Mouse (Mus musculus) embryonic stem cell, embryonic (primary cell): ENCODE data around the gene Acox3.
"Not testable (repeated sequence)": the region's sequence is repeated elsewhere in the genome, so short reads cannot be mapped to it uniquely, and the experiment has no call there.

ENCODE experiments used
- CTCF ChIA-PET, 4 experiments: fragments of 300-600 bp in 2 of 4; fragments of 350-600 bp in 2 of 4; sonication (Branson Sonifier 250); formaldehyde crosslinking; loops; one replicate each; lab custom pipeline; 2022; ENCODE audit warnings: inconsistent platforms in 2 of 4; lab: Charles Lee
- POLR2A ChIA-PET, 4 experiments: fragments of 300-600 bp in 2 of 4; fragments of 350-600 bp in 2 of 4; sonication (Branson Sonifier 250); formaldehyde crosslinking; loops; one replicate each; lab custom pipeline; 2022; ENCODE audit warnings: antibody characterized with exemption in 4 of 4, inconsistent platforms in 1 of 4; lab: Charles Lee

The Acox3 gene

GRCm38 (mm10) chr5:35563449-35563848 is 19.4 kb upstream of the Acox3 start:
- CTCF ChIA-PET: interaction anchor here (0.5 to 2.1 kb wide), 31 partner anchors 8 to 624 kb away, joined by 3 to 18 read pairs (median 4); partner anchors contain the start of genes Trmt44 (in 3 of the 4) and Acox3 (in 1 of the 4)
- POLR2A ChIA-PET: interaction anchor here (0.8 to 18.6 kb wide), 13 partner anchors 8 to 38 kb away, joined by 3 to 301 read pairs (median 4); partner anchors contain the start of genes Trmt44 (in 4 of the 4), Cpz (in 2 of the 4) and Acox3 (in 1 of the 4)

- CTCF ChIA-PET: interaction anchor here in 2 of 4 experiments (1.2 to 2.1 kb wide), 3 partner anchors 7 to 18 kb away, joined by 5 to 14 read pairs (median 5); partner anchors contain the start of gene Acox3 (in 1 of the 2)
- POLR2A ChIA-PET: interaction anchor here in 3 of 4 experiments (2.7 to 18.6 kb wide), 5 partner anchors 5 to 11 kb away, joined by 10 to 301 read pairs (median 28); partner anchors contain the start of gene Trmt44 (in 3 of the 3)
These were observed 17.6 kb upstream of the Acox3 start for GRCm38 (mm10) chr5:35565217-35565616.

GRCm38 (mm10) chr5:35566632-35567031 is 16.2 kb upstream of the Acox3 start:
- ChIA-PET POLR2A (interaction anchor here in 2 of 4 experiments (0.6 to 18.6 kb wide), 4 partner anchors 6 to 615 kb away, joined by 5 to 301 read pairs (median 156); partner anchors contain the start of gene Trmt44 (in 2 of the 2)), CTCF (interaction anchor here in 3 of 4 experiments (1.1 to 1.9 kb wide), 3 partner anchors 9 kb away, joined by 3 to 7 read pairs (median 5); no protein-coding TSS in a partner anchor)

- POLR2A ChIA-PET: interaction anchor here in 3 of 4 experiments (0.8 to 15.0 kb wide), 12 partner anchors 8 to 176 kb away, joined by 3 to 301 read pairs (median 6); partner anchors contain the start of gene Acox3 (in 3 of the 3)
These were observed 11.3 kb upstream of the Acox3 start for GRCm38 (mm10) chr5:35571546-35571945.

DNA sequence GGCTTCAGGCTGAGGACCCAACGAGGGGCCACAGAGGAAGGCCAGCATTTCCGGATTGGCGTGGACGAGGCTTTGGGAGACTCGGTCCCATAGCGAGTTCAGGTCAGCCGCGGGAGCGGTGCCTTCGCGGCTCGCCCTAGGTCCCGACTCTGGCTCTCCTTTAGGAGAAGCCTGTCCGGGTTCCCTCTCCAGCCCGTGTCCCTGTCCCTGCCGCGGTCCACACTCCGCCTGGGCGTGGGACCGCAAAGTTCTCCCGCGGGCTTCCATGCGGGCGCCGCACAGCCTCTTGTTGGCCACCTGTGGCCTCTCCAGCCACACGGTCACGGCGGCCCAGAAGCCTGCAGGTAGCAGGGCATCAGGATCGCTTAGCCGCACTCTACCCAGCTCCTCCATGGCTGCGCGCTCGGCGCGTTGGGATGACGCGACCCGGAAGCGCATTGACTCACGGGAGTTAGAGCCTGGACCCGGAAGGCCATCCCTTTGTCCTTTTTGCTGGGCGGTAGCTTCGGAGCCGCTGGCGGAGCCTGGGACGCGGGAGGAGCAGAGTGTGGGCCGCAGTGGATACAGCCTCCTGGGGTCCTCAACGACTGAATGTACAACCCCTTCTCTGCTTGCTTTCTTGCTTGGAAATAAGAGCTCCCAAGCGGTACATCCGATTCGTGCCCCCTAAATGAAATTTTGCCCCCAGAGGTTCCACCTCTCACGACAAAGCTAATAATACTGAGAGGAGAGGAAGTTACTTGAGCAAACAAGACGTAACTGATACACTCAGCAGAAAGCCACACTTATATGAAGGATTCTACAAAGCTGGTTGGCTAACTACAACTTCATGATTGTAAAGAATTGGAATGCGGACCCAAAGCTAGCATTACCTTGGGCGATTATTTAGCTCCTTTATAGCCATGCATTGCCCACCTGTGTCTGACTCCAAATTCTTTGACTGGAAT is 7.9 kb upstream of the Acox3 start, which contains the start of gene Trmt44:
Gene Trmt44 (minus strand): TSS at position 418 of the 947 bp plus-strand sequence.
- POLR2A ChIA-PET: interaction anchor here (0.5 to 15.0 kb wide), 100 partner anchors 8 to 1923 kb away, joined by 3 to 301 read pairs (median 4); partner anchors contain the start of genes Acox3 (in 3 of the 4), Cpz (in 2 of the 4), Sh3tc1 (in 2 of the 4) and Ablim2 (in 1 of the 4)
- CTCF ChIA-PET: interaction anchor here (0.6 to 3.6 kb wide), 14 partner anchors 11 to 859 kb away, joined by 3 to 18 read pairs (median 4); no protein-coding TSS in a partner anchor

More at GRCm38 (mm10) chr5:35571546-35571945, 11.3 kb upstream of the Acox3 start:
- CTCF ChIA-PET: interaction anchor here in 1 of 4 experiments (1.6 kb wide), 1 partner anchor 14 kb away, joined by 7 read pairs; no protein-coding TSS in a partner anchor

DNA sequence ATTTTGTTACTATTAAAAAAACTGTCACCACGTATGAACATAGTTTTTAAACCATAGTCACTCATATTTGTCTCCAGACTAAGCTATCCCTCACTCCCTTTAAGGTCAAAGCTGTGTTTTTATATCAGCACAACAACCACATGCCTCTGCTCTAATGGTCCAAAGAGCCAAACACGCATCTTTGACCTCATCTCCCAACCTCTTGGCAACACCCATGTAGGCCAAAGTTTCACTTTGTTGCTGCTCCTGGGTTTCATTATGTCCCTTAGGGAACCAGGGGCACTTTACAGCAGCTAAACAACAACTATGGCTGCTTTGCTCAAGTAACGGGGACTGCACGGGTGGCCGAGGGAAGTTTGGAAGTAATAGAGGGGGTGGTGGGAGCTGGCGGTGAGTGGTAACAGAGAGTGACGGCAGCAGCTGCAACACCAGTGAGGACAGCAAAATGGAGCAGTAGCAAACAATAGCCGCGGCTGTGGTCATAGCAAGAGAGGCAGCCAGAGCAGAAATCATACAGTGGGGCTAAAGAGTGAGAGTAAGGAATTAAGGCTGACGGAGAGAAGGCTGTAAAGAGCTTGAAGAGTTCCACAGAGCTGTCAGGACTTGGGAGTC is 6.3 kb upstream of the Acox3 start:
- CTCF ChIA-PET: interaction anchor here (0.6 to 3.6 kb wide), 12 partner anchors 13 to 256 kb away, joined by 3 to 18 read pairs (median 5); no protein-coding TSS in a partner anchor
- POLR2A ChIA-PET: interaction anchor here in 3 of 4 experiments (0.5 to 15.0 kb wide), 46 partner anchors 10 to 814 kb away, joined by 3 to 301 read pairs (median 4); partner anchors contain the start of genes Ablim2 (in 3 of the 3), Afap1 (in 1 of the 3), Cpz (in 1 of the 3) and Htra3 (in 1 of the 3)

GRCm38 (mm10) chr5:35578411-35578810 is 4.4 kb upstream of the Acox3 start:
- POLR2A ChIA-PET: interaction anchor here in 2 of 4 experiments (1.9 to 15.0 kb wide), 7 partner anchors 7 to 193 kb away, joined by 5 to 301 read pairs (median 51); partner anchors contain the start of gene Ablim2 (in 1 of the 2)
- CTCF ChIA-PET: interaction anchor here in 2 of 4 experiments (0.8 to 1.7 kb wide), 2 partner anchors 14 to 17 kb away, joined by 3 to 6 read pairs; no protein-coding TSS in a partner anchor

- CTCF ChIA-PET: interaction anchor here in 3 of 4 experiments (0.6 to 1.7 kb wide), 3 partner anchors 13 to 153 kb away, joined by 3 to 5 read pairs (median 3); no protein-coding TSS in a partner anchor
- POLR2A ChIA-PET: interaction anchor here in 2 of 4 experiments (1.1 to 15.0 kb wide), 4 partner anchors 8 to 20 kb away, joined by 4 to 301 read pairs (median 8); no protein-coding TSS in a partner anchor
These were observed 3.5 kb upstream of the Acox3 start for GRCm38 (mm10) chr5:35579247-35579893.

GRCm38 (mm10) chr5:35580156-35580922 is 2.5 kb upstream of the Acox3 start:
- ChIA-PET CTCF (interaction anchor here in 3 of 4 experiments (0.6 to 1.7 kb wide), 5 partner anchors 12 to 879 kb away, joined by 3 to 5 read pairs (median 4); no protein-coding TSS in a partner anchor), POLR2A (interaction anchor here in 3 of 4 experiments (0.6 to 15.0 kb wide), 5 partner anchors 9 to 321 kb away, joined by 3 to 301 read pairs (median 7); no protein-coding TSS in a partner anchor)

DNA sequence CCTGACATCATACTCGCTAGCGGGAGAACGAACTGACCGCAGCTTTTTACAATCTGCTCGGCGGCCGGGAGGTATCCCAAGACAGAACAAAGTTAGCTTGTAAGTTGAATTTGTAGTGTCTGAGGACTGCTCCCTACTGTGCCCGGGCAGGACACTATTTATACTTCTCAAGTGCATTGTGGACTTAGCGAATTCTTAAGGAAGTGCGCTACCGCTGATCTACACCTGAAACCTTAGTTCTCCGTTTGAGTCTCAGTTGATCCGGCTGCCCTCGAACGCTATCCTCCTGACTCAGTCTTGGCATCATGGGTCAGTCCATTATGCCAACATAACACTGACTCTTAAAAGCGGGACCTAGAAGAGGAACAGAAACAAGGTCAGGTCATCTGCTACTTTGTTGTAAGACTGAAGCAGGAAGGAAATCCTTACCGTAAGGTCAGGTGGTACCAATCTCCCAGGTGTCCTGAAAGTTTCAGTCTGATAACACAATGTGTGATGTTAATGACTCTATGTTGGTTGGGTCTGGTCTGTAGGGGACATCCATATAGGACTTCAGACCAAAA is 462 bp downstream of the Acox3 start:
- ChIA-PET CTCF (interaction anchor here in 3 of 4 experiments (0.8 to 2.1 kb wide), 16 partner anchors 9 to 275 kb away, joined by 3 to 19 read pairs (median 4); no protein-coding TSS in a partner anchor), POLR2A (interaction anchor here in 3 of 4 experiments (0.5 to 3.1 kb wide), 30 partner anchors 9 to 881 kb away, joined by 3 to 66 read pairs (median 4); partner anchors contain the start of genes Trmt44 (in 3 of the 3), Ablim2 (in 1 of the 3) and Grpel1 (in 1 of the 3))

DNA sequence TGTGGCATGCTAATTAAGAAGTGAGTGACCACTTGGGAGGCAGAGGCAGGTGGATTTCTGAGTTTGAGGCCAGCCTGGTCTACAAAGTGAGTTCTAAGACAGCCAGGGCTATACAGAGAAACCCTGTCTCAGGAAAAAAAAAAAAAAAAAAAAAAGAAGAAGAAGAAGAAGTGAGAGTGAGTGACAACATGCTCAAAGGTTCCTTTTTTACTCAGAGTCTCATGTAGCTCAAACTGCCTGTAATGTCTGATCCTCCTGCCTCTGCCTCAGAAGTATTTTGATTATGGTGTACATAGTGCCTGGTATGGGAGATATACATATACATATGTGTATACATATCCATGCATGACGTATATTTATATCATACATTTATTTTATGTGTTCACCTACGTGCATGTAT is 1.4 kb downstream of the Acox3 start:
- POLR2A ChIA-PET: interaction anchor here in 3 of 4 experiments (1.2 to 3.1 kb wide), 4 partner anchors 9 to 173 kb away, joined by 3 to 66 read pairs (median 6); partner anchors contain the start of genes Trmt44 (in 3 of the 3) and Ablim2 (in 1 of the 3)
- CTCF ChIA-PET: not testable (repeated sequence)

- CTCF ChIA-PET: interaction anchor here (0.8 to 3.4 kb wide), 13 partner anchors 9 to 390 kb away, joined by 3 to 19 read pairs (median 6); partner anchors contain the start of genes Acox3 (in 2 of the 4) and Trmt44 (in 1 of the 4)
- POLR2A ChIA-PET: interaction anchor here in 3 of 4 experiments (0.6 to 11.2 kb wide), 11 partner anchors 9 to 813 kb away, joined by 3 to 115 read pairs (median 4); partner anchors contain the start of genes Trmt44 (in 2 of the 3), Ablim2 (in 1 of the 3) and Acox3 (in 1 of the 3)
These were observed 8.7 kb downstream of the Acox3 start for GRCm38 (mm10) chr5:35591497-35591896.

GRCm38 (mm10) chr5:35592081-35592736 is 9.4 kb downstream of the Acox3 start:
- POLR2A ChIA-PET: interaction anchor here in 3 of 4 experiments (0.8 to 11.2 kb wide), 17 partner anchors 9 to 341 kb away, joined by 3 to 115 read pairs (median 4); partner anchors contain the start of genes Acox3 (in 3 of the 3), Trmt44 (in 3 of the 3) and Ablim2 (in 1 of the 3)

DNA sequence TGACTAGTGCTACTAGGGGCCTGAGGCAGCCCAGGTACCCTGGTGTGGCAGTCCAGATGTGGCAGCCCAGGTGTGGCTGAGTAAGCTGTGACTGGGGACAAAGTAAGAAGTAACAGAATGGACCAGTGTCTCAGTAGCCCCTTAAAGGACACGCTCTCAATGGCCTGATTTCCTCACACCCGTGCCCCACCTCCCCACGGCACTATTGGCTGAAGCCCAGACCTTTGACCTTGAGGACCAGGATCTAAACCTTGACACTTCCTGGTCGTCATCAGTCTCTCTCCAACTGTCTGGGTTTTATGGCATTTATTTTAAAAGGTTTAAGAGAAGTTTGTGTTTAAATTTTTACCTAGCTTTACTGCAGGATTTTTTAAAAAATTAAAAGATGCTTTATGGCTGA is 10.0 kb downstream of the Acox3 start:
- CTCF ChIA-PET: interaction anchor here (0.5 to 3.4 kb wide), 31 partner anchors 9 to 389 kb away, joined by 3 to 19 read pairs (median 4); partner anchors contain the start of genes Acox3 (in 3 of the 4) and Trmt44 (in 1 of the 4)
- POLR2A ChIA-PET: interaction anchor here in 3 of 4 experiments (0.9 to 11.2 kb wide), 16 partner anchors 10 to 341 kb away, joined by 3 to 115 read pairs (median 4); partner anchors contain the start of genes Acox3 (in 3 of the 3), Trmt44 (in 3 of the 3) and Ablim2 (in 1 of the 3)

More at GRCm38 (mm10) chr5:35592081-35592736, 9.4 kb downstream of the Acox3 start:
- CTCF ChIA-PET: interaction anchor here (0.5 to 3.4 kb wide), 36 partner anchors 10 to 390 kb away, joined by 3 to 19 read pairs (median 4); partner anchors contain the start of genes Acox3 (in 3 of the 4) and Trmt44 (in 1 of the 4)
